Mouse (Mus musculus): ENCODE data around the gene Cdk7.
"Not testable (repeated sequence)": the region's sequence is repeated elsewhere in the genome, so short reads cannot be mapped to it uniquely, and the experiment has no call there.

Cdk7 gene

GRCm38 (mm10) chr13:100730861-100731176 is at the start of gene Cdk7:
Gene Cdk7, minus strand, starts transcription at chr13:100730939.
- peak; percentile 87 for DNase-seq

GRCm38 (mm10) chr13:100777491-100777890 is 46.8 kb upstream of the Cdk7 start:
- DNase-seq: no peak

- DNase-seq: no peak
These were observed 46.0 kb upstream of the Cdk7 start for GRCm38 (mm10) chr13:100776710-100777109.

GRCm38 (mm10) chr13:100776056-100776419 is 45.3 kb upstream of the Cdk7 start:
- DNase-seq: no peak

- DNase-seq: peak; percentile 53
These were observed 44.7 kb upstream of the Cdk7 start, which contains the start of gene Cenph for GRCm38 (mm10) chr13:100775252-100776055. Gene Cenph, minus strand, starts transcription at chr13:100775899.

- no peak for DNase-seq
These were observed 44.0 kb upstream of the Cdk7 start for GRCm38 (mm10) chr13:100774704-100775103.

- DNase-seq: no peak
These were observed 24.6 kb upstream of the Cdk7 start for GRCm38 (mm10) chr13:100755329-100755728.

GRCm38 (mm10) chr13:100754186-100754585 is 23.4 kb upstream of the Cdk7 start:
- no peak for DNase-seq

GRCm38 (mm10) chr13:100753011-100753410 is 22.3 kb upstream of the Cdk7 start:
- DNase-seq: no peak

- no peak for DNase-seq
These were observed 21.8 kb upstream of the Cdk7 start for GRCm38 (mm10) chr13:100752529-100752928.

GRCm38 (mm10) chr13:100751402-100751801 is 20.7 kb upstream of the Cdk7 start:
- DNase-seq: no peak

GRCm38 (mm10) chr13:100750799-100751198 is 20.1 kb upstream of the Cdk7 start:
- no peak for DNase-seq

- no peak for DNase-seq
These were observed 17.9 kb upstream of the Cdk7 start for GRCm38 (mm10) chr13:100748638-100749037.

GRCm38 (mm10) chr13:100746090-100746489 is 15.4 kb upstream of the Cdk7 start:
- no peak for DNase-seq

GRCm38 (mm10) chr13:100744036-100744744 is 13.5 kb upstream of the Cdk7 start, which contains the start of gene Mrps36:
Gene Mrps36, minus strand, starts transcription at chr13:100744659.
- peak; percentile 94 for DNase-seq

- no peak for DNase-seq
These were observed 12.8 kb upstream of the Cdk7 start for GRCm38 (mm10) chr13:100743346-100744035.

GRCm38 (mm10) chr13:100742831-100743230 is 12.1 kb upstream of the Cdk7 start:
- DNase-seq: no peak

- DNase-seq: no peak
These were observed 2.0 kb upstream of the Cdk7 start for GRCm38 (mm10) chr13:100732756-100733155.

GRCm38 (mm10) chr13:100731462-100732046 is 815 bp upstream of the Cdk7 start:
- not testable (repeated sequence) for DNase-seq

- DNase-seq: no peak
These were observed 432 bp downstream of the Cdk7 start for GRCm38 (mm10) chr13:100730153-100730860.

- not testable (repeated sequence) for DNase-seq
These were observed 2.2 kb downstream of the Cdk7 start for GRCm38 (mm10) chr13:100728530-100728929.

GRCm38 (mm10) chr13:100728086-100728485 is 2.7 kb downstream of the Cdk7 start:
- DNase-seq: no peak

GRCm38 (mm10) chr13:100725194-100725593 is 5.5 kb downstream of the Cdk7 start:
- DNase-seq: no peak
